Mouse (Mus musculus) erythroblast, embryonic 14.5 days (primary cell): Measurements from ENCODE around the gene Nrg4. TPM values are rescaled to one million over a fixed set of nuclear protein-coding genes. Genes with fewer than 3 reads are reported as not detected.

Experiments used
- H3K27me3 ChIP-seq: 2 replicates; pipeline ENCODE4 v1.6.1; 2012; ENCODE audit warnings: inconsistent platforms; ENCODE audit not compliant: control insufficient read depth
- H3K36me3 ChIP-seq: 2 replicates; pipeline ENCODE4 v1.6.1; 2012; ENCODE audit warnings: mild to moderate bottlenecking, inconsistent platforms; ENCODE audit not compliant: control insufficient read depth
- H3K4me1 ChIP-seq: 2 replicates; pipeline ENCODE4 v1.6.1; 2012; ENCODE audit warnings: inconsistent platforms; ENCODE audit not compliant: control insufficient read depth
- H3K4me3 ChIP-seq: replicated peaks from 2 replicates; pipeline ENCODE3; 2012; ENCODE audit warnings: moderate library complexity, mild to moderate bottlenecking, inconsistent platforms
- H3K9me3 ChIP-seq: 2 replicates; pipeline ENCODE4 v1.6.1; 2012; ENCODE audit warnings: low read length, inconsistent platforms, mixed read lengths; ENCODE audit not compliant: control insufficient read depth
- GATA1 ChIP-seq: IDR thresholded peaks from 2 replicates; pipeline ENCODE4 v1.6.1; 2012; ENCODE audit warnings: low read length, inconsistent platforms, mixed read lengths
- TAL1 ChIP-seq: IDR thresholded peaks from 3 replicates; pipeline ENCODE4 v1.6.1; 2012; ENCODE audit warnings: low read length, inconsistent platforms, mixed read lengths
- polyA plus RNA-seq: library from polyadenylated mRNA; stranded (reverse); fragments of >175 nt; gene quantifications from 2 replicates; pipeline ENCODE4 v1.2.3, GENCODE M21; 2012

The Nrg4 gene
- polyA plus RNA-seq, 1 experiment = 0.03 TPM

DNA sequence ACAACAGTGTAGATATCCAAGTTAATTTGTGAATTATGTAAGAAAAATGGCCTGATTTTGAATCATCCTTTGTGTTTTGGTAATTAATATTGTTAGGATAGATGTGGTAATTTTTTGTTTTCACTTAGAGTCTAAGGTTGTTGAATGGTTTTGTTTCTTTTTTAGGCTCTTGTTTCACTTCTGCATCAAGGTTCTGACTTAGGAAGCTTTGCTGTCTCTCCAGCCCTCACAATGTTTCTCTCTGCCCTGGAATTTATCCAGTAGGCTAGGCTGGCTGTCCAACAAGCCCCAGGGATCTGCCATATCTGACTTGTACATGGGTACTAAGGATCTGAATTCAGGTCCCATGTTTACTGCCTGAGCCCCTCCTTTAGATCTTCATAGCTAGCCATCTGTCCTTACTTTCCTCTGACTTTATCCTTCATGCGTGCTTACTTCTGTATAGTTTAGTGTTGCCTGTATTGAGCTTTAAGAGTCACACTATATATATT, 154.4 kb downstream of the Nrg4 start:
- no peak for TF ChIP-seq TAL1
- Histone ChIP-seq H3K4me3 (no peak overlapping the region), H3K4me1 (peaks cover 13% of the 10 kb centered on the region), H3K27me3 (no peaks in the 10 kb centered on the region), H3K36me3 (peaks cover 29% of the 10 kb centered on the region), H3K9me3 (no peaks in the 10 kb centered on the region)

DNA sequence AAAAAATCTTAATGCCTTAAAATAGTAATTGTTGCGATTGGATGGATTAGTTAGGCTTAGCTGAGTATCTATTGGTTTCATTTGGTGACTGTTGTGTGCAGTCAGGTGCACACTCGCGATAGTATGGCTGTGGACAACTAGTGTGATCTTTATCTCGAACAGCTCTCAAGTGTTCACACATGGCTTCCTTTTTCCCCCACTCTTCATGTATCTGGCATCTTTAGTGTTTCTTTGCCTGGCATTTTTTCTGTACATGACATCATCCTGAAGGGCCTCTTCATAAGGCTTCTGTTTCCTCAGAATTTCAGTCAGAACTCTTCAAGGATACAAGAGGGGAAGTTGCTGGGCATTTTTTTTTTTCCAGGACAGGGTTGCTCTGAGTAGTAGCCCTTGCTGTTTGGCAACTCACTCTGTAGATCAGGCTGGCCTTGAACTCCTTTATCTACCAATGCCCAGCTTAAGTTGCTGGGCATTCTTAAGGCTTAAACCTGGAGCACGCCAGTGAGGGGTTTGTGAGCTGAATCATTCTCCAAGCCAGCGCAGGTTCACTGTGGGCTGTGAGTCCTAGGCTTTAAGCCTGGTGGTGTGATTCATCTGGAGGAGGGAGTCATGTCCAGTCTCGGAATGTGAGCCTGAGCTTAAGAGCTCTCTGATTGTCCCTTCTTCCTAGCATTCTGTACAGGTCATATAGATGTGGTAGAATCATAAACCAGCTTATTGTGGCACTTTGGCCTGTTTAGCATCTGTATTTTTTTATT, 155.8 kb downstream of the Nrg4 start:
- H3K4me3 ChIP-seq = no peak overlapping the region
- peaks cover 34% of the 10 kb centered on the region for H3K36me3 ChIP-seq
- H3K4me1 ChIP-seq = peaks cover 13% of the 10 kb centered on the region
- no peaks in the 10 kb centered on the region for H3K9me3 ChIP-seq
- H3K27me3 ChIP-seq = no peaks in the 10 kb centered on the region
- TF ChIP-seq GATA1 = no peak
- TF ChIP-seq TAL1 = no peak

Other genes starting within 250 kb of the Nrg4 start
- 0.69 and 1.1 TPM in 2 replicates for gene Ube2q2, start 178.0 kb downstream of the Nrg4 start, polyA plus RNA-seq
- 0.19 and 0.52 TPM in 2 replicates for gene Fbxo22, start 117.9 kb downstream of the Nrg4 start, polyA plus RNA-seq
- not detected in 2 replicates for gene Tmem266, start 69 bp upstream of the Nrg4 start, polyA plus RNA-seq
- 4.5 and 5.3 TPM in 2 replicates for gene Etfa, start 185.4 kb upstream of the Nrg4 start, polyA plus RNA-seq
- not detected in 2 replicates for gene Isl2, start 211.8 kb upstream of the Nrg4 start, polyA plus RNA-seq